Mouse (Mus musculus) retina, postnatal 7 days (tissue): Measurements from ENCODE around the gene Stx6.
A peak's percentile ranks its signal among the peaks of the same experiment; 100 is the strongest.

Experiments used
- DNase-seq: peaks from one replicate; pipeline ENCODE4 v3.0.0-alpha.2; 2012; ENCODE audit warnings: low read depth, low spot score

Gene Stx6

GRCm38 (mm10) chr1:155207859-155208258 lies 49.3 kb downstream of the Stx6 start:
- DNase-seq = no peak

DNA sequence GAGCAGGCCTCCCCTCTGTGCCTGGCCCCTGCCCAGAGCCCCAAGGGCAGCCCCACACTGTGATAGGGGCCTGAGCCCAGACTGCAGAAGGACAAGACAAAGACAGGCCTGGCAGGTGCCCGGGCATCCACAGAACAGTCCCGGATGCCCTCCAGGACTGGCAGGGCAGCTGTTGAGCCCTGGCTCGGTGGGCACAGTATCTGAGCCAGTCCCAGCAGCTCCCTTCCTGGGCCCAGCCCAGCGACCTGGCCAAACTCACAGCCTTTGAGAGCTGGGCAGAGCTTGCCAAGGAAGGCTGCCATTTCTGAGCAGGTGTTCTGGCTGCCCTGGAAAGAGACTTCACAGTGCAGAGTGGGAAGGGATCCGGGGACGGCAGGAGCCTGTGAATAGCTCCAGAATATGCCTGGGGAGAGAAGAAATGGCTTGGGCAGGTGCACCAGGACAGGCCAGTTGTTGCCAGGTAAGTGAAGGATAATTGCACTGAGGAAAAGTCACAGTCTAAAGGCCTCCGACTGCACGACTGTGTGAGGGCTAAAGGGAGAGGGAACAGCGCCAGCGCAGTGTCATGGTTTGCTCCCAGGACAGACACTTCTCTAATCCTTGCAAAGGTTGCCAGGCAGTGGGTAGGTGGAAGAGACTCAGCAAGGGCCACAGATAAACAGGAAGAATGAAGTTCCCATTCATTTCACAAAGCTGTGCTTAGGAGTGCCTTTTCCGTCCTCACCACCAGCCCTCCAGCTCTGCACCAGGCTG lies 51.7 kb downstream of the Stx6 start:
- no peak for DNase-seq

DNA sequence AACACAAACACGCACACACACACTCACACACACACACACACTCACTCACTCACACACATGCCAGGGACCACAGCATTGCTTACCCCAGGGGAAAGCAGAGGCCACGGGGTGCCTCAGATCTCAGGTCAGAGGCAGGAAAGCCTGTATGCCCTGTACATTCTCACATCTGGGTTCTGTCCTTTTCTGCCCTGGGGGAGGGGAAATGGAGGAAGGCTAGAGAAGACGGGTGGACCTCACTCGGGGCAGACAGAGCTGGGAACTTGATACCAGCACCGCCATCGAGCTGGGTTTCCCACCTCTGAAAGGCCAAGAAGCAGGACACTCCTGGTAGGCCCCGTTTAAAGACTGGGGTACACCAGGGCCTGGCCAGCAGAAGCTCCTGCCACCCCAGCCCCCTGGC lies 52.5 kb downstream of the Stx6 start:
- no peak for DNase-seq

DNA sequence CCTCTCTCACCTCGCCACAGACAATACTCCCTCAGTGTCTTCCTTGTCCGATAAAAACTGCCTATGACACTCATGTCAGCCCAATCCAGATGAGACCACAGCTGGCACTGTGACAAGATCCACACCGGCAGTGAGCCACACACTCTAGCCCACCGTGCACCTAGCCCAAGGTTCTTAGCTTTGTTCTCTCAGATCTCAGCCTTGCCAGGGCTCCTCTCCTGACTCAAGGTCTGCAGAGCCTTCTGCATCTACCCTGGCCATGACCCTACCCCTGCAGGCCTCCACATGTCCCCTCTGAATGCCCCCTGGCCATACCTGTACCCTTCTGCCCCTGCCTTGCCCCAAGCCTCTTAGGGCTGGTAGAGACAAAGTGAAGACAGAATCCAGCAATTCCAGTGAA lies 53.6 kb downstream of the Stx6 start:
- DNase-seq = no peak

GRCm38 (mm10) chr1:155212493-155212892 lies 54.0 kb downstream of the Stx6 start:
- no peak for DNase-seq

GRCm38 (mm10) chr1:155212936-155213774 lies 54.6 kb downstream of the Stx6 start:
- no peak for DNase-seq

DNA sequence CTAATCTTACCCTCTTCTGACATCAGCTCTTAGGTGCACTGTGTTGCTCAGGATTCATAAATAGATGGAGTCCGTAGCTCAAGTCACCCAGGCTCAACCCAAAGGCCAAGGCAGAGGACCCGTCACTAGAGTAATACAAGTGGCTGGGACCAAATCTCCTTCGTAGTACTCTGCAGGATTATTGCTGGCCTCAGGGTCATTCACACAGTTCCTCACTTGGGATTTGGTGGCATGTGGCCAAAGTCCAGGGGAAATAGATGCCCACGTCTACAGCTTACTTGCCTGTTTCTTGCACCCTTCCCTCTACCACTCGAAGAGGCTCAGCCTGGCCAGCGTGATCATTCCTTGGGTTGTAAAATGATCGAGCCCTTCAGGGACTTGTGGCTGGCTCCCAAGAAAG lies 55.4 kb downstream of the Stx6 start:
- no peak for DNase-seq

DNA sequence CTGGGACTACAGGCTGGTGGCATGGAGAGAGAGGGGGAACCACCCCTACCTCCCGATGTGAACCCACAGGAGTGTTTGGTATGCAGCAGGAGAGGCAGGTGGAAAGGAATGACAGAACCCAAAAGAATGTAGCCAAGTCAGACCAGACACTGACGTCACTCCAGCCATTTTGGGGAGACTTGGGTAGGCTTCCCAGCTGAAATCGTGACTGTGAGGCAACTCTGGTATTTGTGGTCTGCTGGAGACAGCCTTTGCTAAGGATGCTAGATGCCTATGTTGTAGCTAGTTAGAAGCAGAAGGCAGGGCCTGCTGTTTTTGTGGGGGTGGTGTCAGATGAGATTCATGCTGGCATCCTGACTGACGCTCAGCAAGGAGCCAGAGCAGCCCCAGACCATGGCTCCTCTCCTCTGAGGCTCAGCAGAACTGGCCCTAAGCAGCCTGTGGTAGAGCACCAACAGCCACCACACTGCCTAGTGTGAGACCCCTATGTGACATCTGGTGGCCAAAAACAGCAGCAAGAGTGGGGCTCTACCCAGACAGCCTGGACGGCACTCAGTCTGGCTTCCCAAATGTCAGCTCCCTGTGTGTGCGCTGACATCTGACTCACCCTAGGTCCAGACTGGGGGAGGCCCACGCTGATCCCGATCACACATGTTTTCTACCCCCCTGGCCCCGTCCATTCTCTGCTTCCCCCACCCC lies 56.7 kb downstream of the Stx6 start:
- no peak for DNase-seq

DNA sequence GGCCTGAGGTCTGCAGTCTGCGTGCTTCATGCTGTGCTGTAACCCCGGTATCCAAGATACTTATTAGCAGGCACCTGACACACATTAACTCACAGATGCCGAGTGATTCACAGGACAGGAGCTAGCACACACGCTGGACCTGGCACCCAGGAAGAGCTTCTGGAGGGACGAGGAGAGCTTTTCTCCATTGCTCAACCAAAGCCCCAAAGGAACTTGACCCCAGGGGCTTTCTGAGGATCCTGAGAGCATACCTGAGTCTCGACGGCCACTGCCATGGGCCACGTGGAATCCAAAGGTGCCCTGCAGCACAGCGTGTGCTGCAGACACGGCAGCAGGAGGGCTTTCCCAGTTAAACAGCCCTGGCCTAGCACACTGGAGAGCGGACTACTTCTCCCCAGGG lies 57.8 kb downstream of the Stx6 start:
- no peak for DNase-seq

- DNase-seq = no peak
These were observed 58.3 kb downstream of the Stx6 start for GRCm38 (mm10) chr1:155216844-155217243.

DNA sequence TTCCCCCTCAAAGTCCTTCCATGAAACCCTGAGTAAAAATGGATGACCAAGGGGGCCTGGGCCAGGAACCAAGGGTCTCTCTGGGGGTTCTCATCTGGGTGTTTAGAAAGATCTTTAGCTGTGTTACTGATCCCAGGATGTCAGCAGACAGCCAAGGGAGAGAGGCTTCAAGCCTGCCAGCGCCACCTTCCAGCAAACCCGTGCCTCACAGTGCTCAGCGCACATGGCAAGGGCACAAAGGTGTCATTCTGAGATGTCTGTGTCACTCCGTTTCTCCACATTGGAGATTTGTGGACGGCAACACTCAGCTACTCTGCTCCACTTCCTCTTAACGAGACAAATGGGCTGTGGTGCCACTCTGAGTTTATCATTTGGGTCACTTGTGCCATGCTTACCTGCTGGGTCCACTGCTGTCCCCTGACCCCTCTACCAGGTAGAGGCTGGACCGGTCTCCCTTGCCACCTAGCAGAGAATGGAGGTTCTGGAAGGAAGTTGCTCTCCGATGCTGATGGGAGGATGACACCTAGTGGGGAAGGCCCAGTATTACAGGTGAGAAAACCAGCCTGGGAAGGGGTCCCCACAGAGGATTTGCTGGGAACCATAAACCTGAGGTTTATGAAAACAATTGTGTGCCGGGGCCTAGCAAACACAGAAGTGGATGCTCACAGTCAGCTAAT lies 59.5 kb downstream of the Stx6 start:
- DNase-seq = no peak

DNA sequence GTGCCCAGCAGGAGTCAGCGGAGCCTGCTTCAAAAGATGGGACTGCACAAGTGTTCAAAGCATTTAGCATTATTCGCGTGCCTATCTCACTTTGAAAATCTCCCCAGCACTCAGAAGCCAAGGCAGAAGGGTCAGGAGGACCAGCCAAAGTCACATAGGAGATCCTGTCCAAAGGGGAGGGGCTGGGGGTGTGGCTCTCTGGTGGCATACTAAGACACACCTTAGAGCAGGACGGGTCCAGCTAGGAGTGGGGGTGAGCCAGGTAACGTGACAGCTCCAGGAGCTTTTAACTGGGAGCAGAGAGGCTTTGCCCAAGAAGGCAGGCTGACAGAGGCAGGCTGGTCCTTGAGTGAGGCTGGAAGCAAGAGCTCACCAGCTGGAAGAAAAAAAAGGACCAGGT lies 60.4 kb downstream of the Stx6 start:
- no peak for DNase-seq

DNA sequence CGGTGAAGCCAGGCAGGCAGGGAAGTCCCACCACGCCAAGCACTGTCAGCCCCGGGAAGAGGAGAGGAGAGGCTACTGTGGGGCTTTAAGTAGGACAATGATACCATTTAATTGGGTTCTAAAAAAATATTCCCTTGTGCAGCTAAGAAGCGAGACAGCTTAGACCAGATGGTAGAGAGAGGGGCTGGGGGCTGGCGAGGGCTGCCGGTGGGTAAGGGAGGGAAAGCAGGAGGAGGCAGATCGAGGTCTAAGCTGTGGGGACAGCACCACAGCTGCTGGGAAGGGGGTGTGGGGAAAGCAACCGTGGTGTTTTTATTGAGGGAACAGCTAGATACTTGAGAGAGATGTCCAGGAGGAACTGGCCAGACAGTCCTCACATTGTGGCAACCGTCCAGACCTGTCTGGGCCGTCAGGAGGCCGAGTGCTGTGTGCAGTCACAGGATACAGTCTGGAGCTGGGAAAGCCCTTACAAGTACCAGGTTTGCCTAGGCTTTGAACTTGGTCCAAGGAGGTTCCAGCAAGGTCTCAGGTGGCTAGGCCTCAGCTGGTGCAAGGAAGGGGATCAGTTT lies 63.7 kb downstream of the Stx6 start:
- no peak for DNase-seq

GRCm38 (mm10) chr1:155223036-155223435 lies 64.5 kb downstream of the Stx6 start:
- DNase-seq = no peak

DNA sequence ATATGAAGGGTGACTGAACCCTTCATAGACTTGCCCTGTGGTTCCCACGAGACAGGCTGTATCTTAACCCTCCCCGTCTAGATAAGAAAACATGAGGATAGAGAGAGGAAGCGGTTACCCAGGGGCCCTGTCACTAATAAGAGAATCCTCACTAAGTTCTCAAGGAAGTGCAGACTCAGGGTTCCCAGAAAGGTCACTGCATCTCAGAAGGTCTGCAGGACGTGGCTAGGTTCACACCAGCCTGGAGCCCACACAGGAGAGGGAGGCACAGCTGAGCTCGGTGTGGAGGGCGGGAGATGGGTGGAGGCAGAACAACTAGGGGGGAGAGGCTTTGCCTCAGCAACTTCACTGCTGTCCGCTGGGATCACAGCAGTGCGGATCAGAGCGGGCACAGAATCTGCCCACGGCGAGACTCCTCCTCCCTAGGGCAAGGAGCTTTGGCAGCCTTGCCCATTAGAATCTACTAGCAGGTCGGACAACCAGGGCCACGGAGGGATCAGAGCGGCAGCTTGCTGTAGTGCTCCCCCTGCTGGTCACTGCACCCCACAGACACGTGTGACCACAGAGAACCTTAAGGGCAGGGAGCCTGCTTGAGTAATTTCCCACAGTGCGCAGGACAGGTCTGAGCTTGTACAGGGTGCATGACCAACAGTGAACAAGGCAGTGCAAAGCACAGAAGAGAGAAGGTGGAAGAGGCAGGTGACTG lies 65.5 kb downstream of the Stx6 start:
- peak; percentile 85 for DNase-seq

GRCm38 (mm10) chr1:155229464-155230411 lies 71.2 kb downstream of the Stx6 start:
- no peak for DNase-seq

DNA sequence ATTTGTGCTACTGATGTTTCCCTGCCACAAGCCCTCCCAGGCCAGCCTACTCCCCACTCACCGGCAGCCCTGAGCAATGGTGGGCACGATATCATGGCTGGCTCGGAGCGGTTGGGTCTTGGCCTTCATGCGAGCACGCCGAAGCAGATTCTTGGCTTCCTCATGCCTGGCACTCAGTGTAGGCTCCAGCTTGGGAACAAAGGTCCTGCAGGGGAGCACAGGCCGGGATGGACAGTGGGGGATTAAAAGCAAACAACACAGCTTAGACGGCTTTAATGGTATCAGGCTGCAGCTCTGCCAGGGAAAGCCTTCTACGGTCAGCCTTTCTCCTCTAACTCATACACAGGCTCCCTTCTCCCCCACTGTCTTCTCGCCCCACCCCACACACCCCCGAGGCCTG lies 73.9 kb downstream of the Stx6 start:
- no peak for DNase-seq

DNA sequence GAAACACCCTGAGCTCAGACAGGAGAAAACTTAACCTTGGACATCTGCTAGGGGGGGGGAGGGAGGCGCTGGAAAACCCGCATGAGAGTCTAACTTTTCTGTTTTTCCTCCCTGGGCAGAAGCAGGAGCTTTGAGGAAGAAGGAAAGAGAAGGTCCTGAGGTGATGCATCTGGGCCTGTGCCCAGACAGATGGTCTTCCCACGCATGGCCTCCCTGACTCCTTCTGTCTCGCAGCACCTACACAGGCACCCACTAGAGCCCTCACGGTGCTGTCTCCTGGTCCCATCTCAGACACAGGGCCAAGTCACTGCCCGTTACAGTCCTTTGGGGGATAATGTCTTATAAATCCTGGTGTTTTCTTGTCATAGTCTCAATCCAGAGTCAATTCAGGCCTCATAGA lies 74.3 kb downstream of the Stx6 start:
- DNase-seq = no peak

GRCm38 (mm10) chr1:155233378-155233777 lies 74.9 kb downstream of the Stx6 start:
- no peak for DNase-seq
